Mouse (Mus musculus): ENCODE measurements at regions not wholly inside any gene's neighbourhood (a gene's known extent, or its start where the extent isn't known, plus 50 kb on each side); places are given as distances from the start of the nearest gene placed in this dataset.

DNA sequence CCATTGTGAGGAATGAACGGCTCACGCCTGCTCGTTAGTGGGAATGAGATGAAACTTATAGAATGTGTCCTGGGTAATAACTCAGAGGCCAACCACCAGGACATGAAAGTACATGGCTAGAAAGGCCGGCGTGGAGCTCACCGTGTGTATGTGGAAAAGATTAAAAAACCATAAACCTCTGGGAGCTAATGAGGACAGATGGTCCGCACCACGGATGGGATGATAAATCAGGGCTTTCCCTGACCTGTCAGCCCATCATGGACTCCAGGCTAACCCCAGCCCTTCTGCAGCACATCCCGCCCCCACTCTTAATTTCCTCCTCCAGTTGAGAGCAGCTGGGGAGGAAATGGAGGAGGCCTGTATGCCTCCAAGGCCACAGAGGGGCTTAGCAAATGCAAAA, 108.0 kb upstream of the Rbm19 start:
- no peaks in the 10 kb centered on the region for H3K9me3 ChIP-seq (ENCODE audit: control insufficient read depth, low read depth, low read length)
- ATAC-seq (ENCODE audit: insufficient number of reproducible peaks, insufficient read depth, low FRiP score, low read depth), result no peak
- 62% methylated on average over 9 of the region's 9 CpGs for WGBS
- H3K36me3 ChIP-seq (ENCODE audit: control insufficient read depth, insufficient read depth, low read length), result no peaks in the 10 kb centered on the region
- H3K4me1 ChIP-seq (ENCODE audit: control insufficient read depth, insufficient read depth, low read length), result no peaks in the 10 kb centered on the region
- no peak overlapping the region for H3K9ac ChIP-seq (replicated peaks; ENCODE audit: low read depth, low read length)
- H3K27me3 ChIP-seq (ENCODE audit: control insufficient read depth, insufficient read depth, low read length), result no peaks in the 10 kb centered on the region
- no peak overlapping the region for H3K4me3 ChIP-seq (ENCODE audit: low read depth, low read length)
- no peak overlapping the region for H3K27ac ChIP-seq (ENCODE audit: low read length)
- no peak overlapping the region for H3K4me2 ChIP-seq (replicated peaks; ENCODE audit: low read depth, low read length)

DNA sequence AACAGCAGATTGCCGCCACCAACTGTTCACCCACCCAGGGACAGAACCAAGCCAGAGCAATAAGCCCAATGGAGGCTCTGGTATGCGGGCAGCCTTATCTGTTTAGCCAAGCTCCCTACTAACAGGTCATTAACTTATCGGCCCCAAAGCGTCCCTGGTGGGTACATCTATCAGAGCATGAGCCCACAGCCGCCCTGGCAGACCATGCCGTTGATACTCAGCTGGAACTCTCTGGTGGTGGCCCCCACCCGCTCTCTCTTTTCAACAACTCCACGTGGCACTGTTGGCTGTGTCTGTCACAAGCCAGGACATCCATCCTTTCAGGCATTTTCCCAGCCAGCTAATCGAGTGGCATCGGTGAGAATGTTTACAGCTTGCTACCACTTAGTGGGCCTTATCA, 100.8 kb upstream of the Rbm19 start:
- Histone ChIP-seq H3K36me3 (ENCODE audit: control insufficient read depth, insufficient read depth, low read length) (no peaks in the 10 kb centered on the region), H3K27ac (ENCODE audit: low read length) (no peak overlapping the region), H3K4me2 (replicated peaks; ENCODE audit: low read depth, low read length) (no peak overlapping the region), H3K9ac (replicated peaks; ENCODE audit: low read depth, low read length) (no peak overlapping the region), H3K27me3 (ENCODE audit: control insufficient read depth, insufficient read depth, low read length) (no peaks in the 10 kb centered on the region), H3K9me3 (ENCODE audit: control insufficient read depth, low read depth, low read length) (no peaks in the 10 kb centered on the region), H3K4me3 (ENCODE audit: low read depth, low read length) (no peak overlapping the region), H3K4me1 (ENCODE audit: control insufficient read depth, insufficient read depth, low read length) (no peaks in the 10 kb centered on the region)
- no peak for ATAC-seq (ENCODE audit: insufficient number of reproducible peaks, insufficient read depth, low FRiP score, low read depth)
- WGBS, result 23% methylated on average over 10 of the region's 10 CpGs

DNA sequence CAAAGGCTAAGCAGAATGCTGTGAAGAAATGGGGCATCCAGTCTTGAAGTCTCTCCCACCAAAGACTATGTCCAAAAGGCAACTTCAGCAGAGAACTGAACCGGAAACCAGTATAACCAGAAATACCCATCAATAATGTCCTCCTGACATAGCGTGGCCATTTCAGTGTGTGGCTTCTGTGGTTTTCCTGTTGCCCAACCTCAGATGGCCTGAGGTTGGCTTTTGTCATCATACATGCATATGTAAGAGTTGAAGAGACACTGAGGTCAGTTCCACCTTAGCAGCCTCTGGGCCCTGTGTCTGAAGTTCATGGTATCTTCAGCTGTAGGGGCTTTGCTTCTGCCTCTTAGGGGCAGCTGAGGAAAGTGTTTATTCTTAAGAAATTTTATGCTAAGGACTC, 98.1 kb upstream of the Rbm19 start:
- H3K4me1 ChIP-seq (ENCODE audit: control insufficient read depth, insufficient read depth, low read length), result no peaks in the 10 kb centered on the region
- WGBS, result 89% methylated on average over 2 of the region's 2 CpGs
- H3K36me3 ChIP-seq (ENCODE audit: control insufficient read depth, insufficient read depth, low read length), result no peaks in the 10 kb centered on the region
- H3K27me3 ChIP-seq (ENCODE audit: control insufficient read depth, insufficient read depth, low read length), result no peaks in the 10 kb centered on the region
- ATAC-seq (ENCODE audit: insufficient number of reproducible peaks, insufficient read depth, low FRiP score, low read depth), result no peak
- no peaks in the 10 kb centered on the region for H3K9me3 ChIP-seq (ENCODE audit: control insufficient read depth, low read depth, low read length)
- H3K27ac ChIP-seq (ENCODE audit: low read length), result no peak overlapping the region
- no peak overlapping the region for H3K4me2 ChIP-seq (replicated peaks; ENCODE audit: low read depth, low read length)
- no peak overlapping the region for H3K9ac ChIP-seq (replicated peaks; ENCODE audit: low read depth, low read length)
- H3K4me3 ChIP-seq (ENCODE audit: low read depth, low read length), result no peak overlapping the region

DNA sequence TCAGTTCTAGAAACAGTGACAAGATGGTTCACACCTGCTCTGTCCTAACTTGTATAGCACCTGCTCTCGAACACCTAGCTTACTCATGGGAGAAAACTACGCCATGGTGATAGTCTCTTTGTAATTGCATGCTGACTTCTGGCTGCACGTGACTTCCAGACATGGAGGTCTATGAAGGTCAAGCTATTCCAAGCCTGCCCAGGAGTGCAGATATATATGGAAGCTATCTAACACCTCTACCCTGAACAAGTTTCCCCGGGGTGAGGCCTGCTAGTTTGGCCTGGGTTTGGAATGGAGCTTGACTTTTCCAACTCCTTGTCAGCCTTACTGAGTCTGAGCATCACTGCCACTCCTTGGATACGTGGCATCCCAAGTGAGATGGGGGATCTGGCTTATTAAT, 95.5 kb upstream of the Rbm19 start:
- Histone ChIP-seq H3K9me3 (ENCODE audit: control insufficient read depth, low read depth, low read length) (no peaks in the 10 kb centered on the region), H3K4me3 (ENCODE audit: low read depth, low read length) (no peak overlapping the region), H3K9ac (replicated peaks; ENCODE audit: low read depth, low read length) (no peak overlapping the region), H3K27me3 (ENCODE audit: control insufficient read depth, insufficient read depth, low read length) (no peaks in the 10 kb centered on the region), H3K36me3 (ENCODE audit: control insufficient read depth, insufficient read depth, low read length) (no peaks in the 10 kb centered on the region), H3K4me2 (replicated peaks; ENCODE audit: low read depth, low read length) (no peak overlapping the region), H3K4me1 (ENCODE audit: control insufficient read depth, insufficient read depth, low read length) (0 out of 2 replicates have a peak, but pooled peaks cover 3% of the 10 kb centered on the region), H3K27ac (ENCODE audit: low read length) (no peak overlapping the region)
- ATAC-seq (ENCODE audit: insufficient number of reproducible peaks, insufficient read depth, low FRiP score, low read depth), result no peak
- 79% methylated on average over 5 of the region's 5 CpGs for WGBS

DNA sequence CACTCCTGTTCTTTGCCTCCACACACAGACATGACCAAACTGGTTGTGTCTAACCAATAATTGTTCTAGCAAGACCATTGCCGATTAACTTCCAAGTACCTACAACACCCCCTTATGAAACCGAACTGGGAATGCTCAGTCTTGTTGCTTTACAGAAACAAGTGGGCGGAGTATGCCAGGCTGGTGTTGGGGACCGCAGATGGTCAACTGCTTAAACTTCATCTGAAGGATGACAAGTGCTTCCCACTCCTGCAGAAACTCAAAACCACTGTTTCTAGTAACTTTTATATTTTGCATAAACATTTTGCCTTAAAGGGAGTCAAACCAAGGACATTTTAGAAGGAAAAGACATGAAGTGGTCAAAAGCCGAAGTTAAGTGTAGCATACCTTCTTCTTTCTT, 94.0 kb upstream of the Rbm19 start:
- Histone ChIP-seq H3K4me3 (ENCODE audit: low read depth, low read length) (no peak overlapping the region), H3K27ac (ENCODE audit: low read length) (no peak overlapping the region), H3K36me3 (ENCODE audit: control insufficient read depth, insufficient read depth, low read length) (no peaks in the 10 kb centered on the region), H3K9ac (replicated peaks; ENCODE audit: low read depth, low read length) (no peak overlapping the region), H3K4me2 (replicated peaks; ENCODE audit: low read depth, low read length) (no peak overlapping the region), H3K27me3 (ENCODE audit: control insufficient read depth, insufficient read depth, low read length) (no peaks in the 10 kb centered on the region), H3K9me3 (ENCODE audit: control insufficient read depth, low read depth, low read length) (no peaks in the 10 kb centered on the region), H3K4me1 (ENCODE audit: control insufficient read depth, insufficient read depth, low read length) (0 out of 2 replicates have a peak, but pooled peaks cover 3% of the 10 kb centered on the region)
- WGBS, result 92% methylated on average over 5 of the region's 5 CpGs
- no peak for ATAC-seq (ENCODE audit: insufficient number of reproducible peaks, insufficient read depth, low FRiP score, low read depth)

DNA sequence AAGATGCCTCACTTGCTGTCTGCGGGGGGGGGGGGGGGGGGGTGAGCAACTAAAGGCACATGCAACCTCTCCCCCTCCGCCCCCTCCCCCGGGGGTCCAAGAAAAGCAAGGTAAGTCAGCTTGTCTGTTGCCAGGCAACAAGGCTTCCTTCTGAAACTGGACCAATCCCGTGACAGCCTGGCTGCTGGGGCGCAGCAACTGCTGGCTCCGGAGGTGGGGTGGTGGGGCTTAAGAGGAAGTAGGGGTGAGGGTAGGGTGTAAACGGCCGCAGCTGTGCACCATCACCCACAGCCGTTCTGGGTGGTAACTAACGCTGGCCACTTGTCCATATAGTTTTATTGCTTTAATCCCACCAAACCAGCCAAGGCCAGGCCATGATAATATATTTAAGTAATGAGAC, 92.2 kb upstream of the Rbm19 start:
- H3K4me2 ChIP-seq (replicated peaks; ENCODE audit: low read depth, low read length), result no peak overlapping the region
- WGBS, result 4% methylated on average over 10 of the region's 10 CpGs
- 0 out of 2 replicates have a peak, but pooled peaks cover 3% of the 10 kb centered on the region for H3K4me1 ChIP-seq (ENCODE audit: control insufficient read depth, insufficient read depth, low read length)
- H3K36me3 ChIP-seq (ENCODE audit: control insufficient read depth, insufficient read depth, low read length), result no peaks in the 10 kb centered on the region
- no peaks in the 10 kb centered on the region for H3K27me3 ChIP-seq (ENCODE audit: control insufficient read depth, insufficient read depth, low read length)
- H3K4me3 ChIP-seq (ENCODE audit: low read depth, low read length), result no peak overlapping the region
- no peak for ATAC-seq (ENCODE audit: insufficient number of reproducible peaks, insufficient read depth, low FRiP score, low read depth)
- no peak overlapping the region for H3K9ac ChIP-seq (replicated peaks; ENCODE audit: low read depth, low read length)
- H3K27ac ChIP-seq (ENCODE audit: low read length), result no peak overlapping the region
- H3K9me3 ChIP-seq (ENCODE audit: control insufficient read depth, low read depth, low read length), result no peaks in the 10 kb centered on the region

DNA sequence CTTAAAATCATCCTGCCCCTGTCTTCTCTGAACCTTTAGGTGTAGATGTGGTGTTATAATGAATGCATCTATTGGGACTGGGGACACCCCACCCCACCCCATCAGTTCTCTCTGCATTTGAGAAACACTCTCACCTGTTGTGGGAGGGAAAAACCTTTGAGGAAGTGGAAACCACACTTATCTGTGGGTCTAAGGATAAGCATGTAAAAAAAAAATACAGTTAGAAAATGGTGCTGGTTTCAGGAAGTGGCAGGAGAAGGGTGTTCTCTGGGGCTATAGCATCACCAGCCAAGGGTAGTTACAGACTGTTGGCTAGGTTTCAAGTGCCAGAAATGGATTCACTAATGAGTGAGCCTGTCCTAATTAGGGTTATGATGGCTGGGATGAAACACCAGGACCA, 91.1 kb upstream of the Rbm19 start:
- H3K27me3 ChIP-seq (ENCODE audit: control insufficient read depth, insufficient read depth, low read length), result no peaks in the 10 kb centered on the region
- no peaks in the 10 kb centered on the region for H3K36me3 ChIP-seq (ENCODE audit: control insufficient read depth, insufficient read depth, low read length)
- no peak overlapping the region for H3K27ac ChIP-seq (ENCODE audit: low read length)
- H3K4me1 ChIP-seq (ENCODE audit: control insufficient read depth, insufficient read depth, low read length), result 0 out of 2 replicates have a peak, but pooled peaks cover 3% of the 10 kb centered on the region
- H3K4me3 ChIP-seq (ENCODE audit: low read depth, low read length), result no peak overlapping the region
- no peaks in the 10 kb centered on the region for H3K9me3 ChIP-seq (ENCODE audit: control insufficient read depth, low read depth, low read length)
- H3K4me2 ChIP-seq (replicated peaks; ENCODE audit: low read depth, low read length), result no peak overlapping the region
- ATAC-seq (ENCODE audit: insufficient number of reproducible peaks, insufficient read depth, low FRiP score, low read depth), result no peak
- H3K9ac ChIP-seq (replicated peaks; ENCODE audit: low read depth, low read length), result no peak overlapping the region

DNA sequence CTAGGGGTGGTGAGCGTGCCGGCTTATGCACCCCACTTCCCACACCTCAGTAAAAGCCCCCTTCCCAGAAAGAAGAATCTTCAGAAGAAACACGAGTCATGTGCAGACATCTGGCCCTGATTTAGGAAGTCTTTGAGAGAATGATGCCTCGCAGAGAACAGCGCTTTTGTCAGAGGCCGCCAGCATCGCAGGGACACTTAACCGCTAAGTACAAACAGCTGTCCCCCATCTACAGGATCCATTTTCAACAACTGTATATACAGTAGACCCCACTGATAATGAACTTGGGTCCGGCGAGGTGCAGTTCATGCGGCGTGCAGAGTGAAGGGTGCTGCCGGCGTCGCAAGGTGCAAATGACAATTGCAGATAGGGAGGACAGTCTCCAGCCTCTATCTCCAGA, 85.4 kb upstream of the Rbm19 start:
- Histone ChIP-seq H3K4me2 (replicated peaks; ENCODE audit: low read depth, low read length) (no peak overlapping the region), H3K27ac (ENCODE audit: low read length) (no peak overlapping the region), H3K4me1 (ENCODE audit: control insufficient read depth, insufficient read depth, low read length) (no peaks in the 10 kb centered on the region), H3K36me3 (ENCODE audit: control insufficient read depth, insufficient read depth, low read length) (no peaks in the 10 kb centered on the region), H3K9ac (replicated peaks; ENCODE audit: low read depth, low read length) (no peak overlapping the region), H3K27me3 (ENCODE audit: control insufficient read depth, insufficient read depth, low read length) (no peaks in the 10 kb centered on the region), H3K4me3 (ENCODE audit: low read depth, low read length) (no peak overlapping the region), H3K9me3 (ENCODE audit: control insufficient read depth, low read depth, low read length) (no peaks in the 10 kb centered on the region)
- ATAC-seq (ENCODE audit: insufficient number of reproducible peaks, insufficient read depth, low FRiP score, low read depth), result no peak
- whole genome bisulfite sequencing, result 74% methylated on average over 15 of the region's 15 CpGs

DNA sequence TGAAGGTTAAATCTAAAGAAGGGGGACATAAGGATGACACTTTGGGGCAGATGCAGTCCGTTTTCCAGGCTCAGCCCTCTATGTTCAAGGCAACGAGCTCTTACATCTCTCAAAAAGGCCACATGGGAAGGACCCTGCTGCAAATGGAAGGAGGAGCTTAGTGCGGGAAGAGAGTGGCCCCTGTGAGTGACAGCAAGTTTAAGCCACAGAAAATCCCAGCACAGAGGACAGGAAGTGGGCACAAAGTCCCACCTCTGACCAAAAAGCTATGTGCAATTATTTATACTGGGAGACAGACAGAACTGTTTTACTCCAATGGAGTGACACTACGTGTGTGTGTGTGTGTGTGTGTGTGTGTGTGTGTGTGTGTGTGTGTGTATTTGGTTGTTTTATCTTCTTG, 84.7 kb upstream of the Rbm19 start:
- Histone ChIP-seq H3K27me3 (ENCODE audit: control insufficient read depth, insufficient read depth, low read length) (no peaks in the 10 kb centered on the region), H3K4me1 (ENCODE audit: control insufficient read depth, insufficient read depth, low read length) (no peaks in the 10 kb centered on the region), H3K4me2 (replicated peaks; ENCODE audit: low read depth, low read length) (no peak overlapping the region), H3K27ac (ENCODE audit: low read length) (no peak overlapping the region), H3K9ac (replicated peaks; ENCODE audit: low read depth, low read length) (no peak overlapping the region), H3K36me3 (ENCODE audit: control insufficient read depth, insufficient read depth, low read length) (no peaks in the 10 kb centered on the region), H3K9me3 (ENCODE audit: control insufficient read depth, low read depth, low read length) (no peaks in the 10 kb centered on the region), H3K4me3 (ENCODE audit: low read depth, low read length) (no peak overlapping the region)
- ATAC-seq (ENCODE audit: insufficient number of reproducible peaks, insufficient read depth, low FRiP score, low read depth), result no peak
- WGBS, result 38% methylated on average over 4 of the region's 4 CpGs

All from stomach, embryonic 14.5 days (tissue).